Mouse (Mus musculus): ENCODE measurements around the gene Cmss1. TPM values are rescaled to one million over a fixed set of nuclear protein-coding genes. Genes with fewer than 3 reads are reported as not detected.

Gene Cmss1
- polyA plus RNA-seq, 1 experiment, result 26.5 TPM

- H3K27me3 ChIP-seq (ENCODE audit: control insufficient read depth, insufficient read depth, insufficient read length), result no peaks in the 10 kb centered on the region
- TF ChIP-seq REST (IDR thresholded peaks at IDR 0.05; ENCODE audit: insufficient read depth, insufficient read length), result no peak
- TF ChIP-seq POLR2AphosphoS2 (IDR thresholded peaks at IDR 0.05; ENCODE audit: insufficient read length, low read depth), result no peak
- no peak for TF ChIP-seq USF1 (IDR thresholded peaks at IDR 0.05; ENCODE audit: low read depth)
- TF ChIP-seq CEBPB (IDR thresholded peaks at IDR 0.05; ENCODE audit: insufficient read depth, poor library complexity, severe bottlenecking), result no peak
- no peak for TF ChIP-seq MAX (IDR thresholded peaks at IDR 0.05; ENCODE audit: low read depth)
- TF ChIP-seq POLR2A (IDR thresholded peaks at IDR 0.05; ENCODE audit: insufficient read length, low read depth), result no peak
- TF ChIP-seq TCF3 (IDR thresholded peaks at IDR 0.05; ENCODE audit: insufficient read length, low read depth), result no peak
- TF ChIP-seq MYOG (IDR thresholded peaks at IDR 0.05; ENCODE audit: control insufficient read depth in 1 of 3, insufficient read depth in 1 of 3, insufficient read length in 2 of 3, low read depth in 2 of 3), result no peak
- no peak for TF ChIP-seq TCF12 (IDR thresholded peaks at IDR 0.05; ENCODE audit: insufficient read depth, poor library complexity, severe bottlenecking)
- no peak for TF ChIP-seq MYOD1 (IDR thresholded peaks at IDR 0.05; ENCODE audit: control insufficient read depth in 1 of 3, insufficient read length in 2 of 3, low read depth in 2 of 3)
- TF ChIP-seq SRF (IDR thresholded peaks at IDR 0.05; ENCODE audit: control insufficient read depth, insufficient read length, low read depth), result no peak
- no peak for TF ChIP-seq E2F4 (IDR thresholded peaks at IDR 0.05; ENCODE audit: insufficient read depth)
- no peaks in the 10 kb centered on the region for H3K36me3 ChIP-seq (ENCODE audit: control insufficient read depth, insufficient read depth)
- H3ac ChIP-seq (ENCODE audit: control insufficient read depth, insufficient read length), result no peak overlapping the region
- no peaks in the 10 kb centered on the region for H3K79me2 ChIP-seq (ENCODE audit: control insufficient read depth, insufficient read depth)
- H3K4me3 ChIP-seq, result no peak overlapping the region
- no peak overlapping the region for H3K4me2 ChIP-seq (ENCODE audit: low read depth)
These were observed 136.8 kb downstream of the Cmss1 start for GRCm38 (mm10) chr16:57469869-57470268.

GRCm38 (mm10) chr16:57469301-57469700, 137.4 kb downstream of the Cmss1 start:
- H3ac ChIP-seq (ENCODE audit: control insufficient read depth, insufficient read length), result no peak overlapping the region
- H3K4me2 ChIP-seq (ENCODE audit: low read depth), result no peak overlapping the region
- H3K79me2 ChIP-seq (ENCODE audit: control insufficient read depth, insufficient read depth), result no peaks in the 10 kb centered on the region
- H3K27me3 ChIP-seq (ENCODE audit: control insufficient read depth, insufficient read depth, insufficient read length), result no peaks in the 10 kb centered on the region
- TF ChIP-seq CEBPB (IDR thresholded peaks at IDR 0.05; ENCODE audit: insufficient read depth, poor library complexity, severe bottlenecking) (no peak), MYOG (IDR thresholded peaks at IDR 0.05; ENCODE audit: control insufficient read depth in 1 of 3, insufficient read depth in 1 of 3, insufficient read length in 2 of 3, low read depth in 2 of 3) (no peak)
- H3K36me3 ChIP-seq (ENCODE audit: control insufficient read depth, insufficient read depth), result no peaks in the 10 kb centered on the region
- no peak overlapping the region for H3K4me3 ChIP-seq

- TF ChIP-seq SRF (IDR thresholded peaks at IDR 0.05; ENCODE audit: control insufficient read depth, insufficient read length, low read depth) (no peak), CEBPB (IDR thresholded peaks at IDR 0.05; ENCODE audit: insufficient read depth, poor library complexity, severe bottlenecking) (no peak), MYOG (IDR thresholded peaks at IDR 0.05; ENCODE audit: control insufficient read depth in 1 of 3, insufficient read depth in 1 of 3, insufficient read length in 2 of 3, low read depth in 2 of 3) (no peak), MAX (IDR thresholded peaks at IDR 0.05; ENCODE audit: low read depth) (no peak), E2F4 (IDR thresholded peaks at IDR 0.05; ENCODE audit: insufficient read depth) (no peak), REST (IDR thresholded peaks at IDR 0.05; ENCODE audit: insufficient read depth, insufficient read length) (no peak), USF1 (IDR thresholded peaks at IDR 0.05; ENCODE audit: low read depth) (no peak), MYOD1 (IDR thresholded peaks at IDR 0.05; ENCODE audit: control insufficient read depth in 1 of 3, insufficient read length in 2 of 3, low read depth in 2 of 3) (no peak), TCF3 (IDR thresholded peaks at IDR 0.05; ENCODE audit: insufficient read length, low read depth) (no peak), TCF12 (IDR thresholded peaks at IDR 0.05; ENCODE audit: insufficient read depth, poor library complexity, severe bottlenecking) (no peak), POLR2A (IDR thresholded peaks at IDR 0.05; ENCODE audit: insufficient read length, low read depth) (no peak), POLR2AphosphoS2 (IDR thresholded peaks at IDR 0.05; ENCODE audit: insufficient read length, low read depth) (no peak)
- H3K27me3 ChIP-seq (ENCODE audit: control insufficient read depth, insufficient read depth, insufficient read length), result no peaks in the 10 kb centered on the region
- H3ac ChIP-seq (ENCODE audit: control insufficient read depth, insufficient read length), result no peak overlapping the region
- H3K79me2 ChIP-seq (ENCODE audit: control insufficient read depth, insufficient read depth), result no peaks in the 10 kb centered on the region
- no peaks in the 10 kb centered on the region for H3K36me3 ChIP-seq (ENCODE audit: control insufficient read depth, insufficient read depth)
- no peak overlapping the region for H3K4me3 ChIP-seq
- no peak overlapping the region for H3K4me2 ChIP-seq (ENCODE audit: low read depth)
These were observed 141.2 kb downstream of the Cmss1 start for GRCm38 (mm10) chr16:57465386-57465913.

GRCm38 (mm10) chr16:57456003-57456402, 150.7 kb downstream of the Cmss1 start:
- no peak overlapping the region for H3ac ChIP-seq (ENCODE audit: control insufficient read depth, insufficient read length)
- H3K4me2 ChIP-seq (ENCODE audit: low read depth), result no peak overlapping the region
- H3K27me3 ChIP-seq (ENCODE audit: control insufficient read depth, insufficient read depth, insufficient read length), result no peaks in the 10 kb centered on the region
- TF ChIP-seq MYOG (IDR thresholded peaks at IDR 0.05; ENCODE audit: control insufficient read depth in 1 of 3, insufficient read depth in 1 of 3, insufficient read length in 2 of 3, low read depth in 2 of 3) (no peak), SRF (IDR thresholded peaks at IDR 0.05; ENCODE audit: control insufficient read depth, insufficient read length, low read depth) (no peak), MAX (IDR thresholded peaks at IDR 0.05; ENCODE audit: low read depth) (no peak), CEBPB (IDR thresholded peaks at IDR 0.05; ENCODE audit: insufficient read depth, poor library complexity, severe bottlenecking) (no peak), TCF3 (IDR thresholded peaks at IDR 0.05; ENCODE audit: insufficient read length, low read depth) (no peak), MYOD1 (IDR thresholded peaks at IDR 0.05; ENCODE audit: control insufficient read depth in 1 of 3, insufficient read length in 2 of 3, low read depth in 2 of 3) (no peak), POLR2A (IDR thresholded peaks at IDR 0.05; ENCODE audit: insufficient read length, low read depth) (no peak), USF1 (IDR thresholded peaks at IDR 0.05; ENCODE audit: low read depth) (no peak), POLR2AphosphoS2 (IDR thresholded peaks at IDR 0.05; ENCODE audit: insufficient read length, low read depth) (no peak), TCF12 (IDR thresholded peaks at IDR 0.05; ENCODE audit: insufficient read depth, poor library complexity, severe bottlenecking) (no peak), E2F4 (IDR thresholded peaks at IDR 0.05; ENCODE audit: insufficient read depth) (no peak)
- no peaks in the 10 kb centered on the region for H3K36me3 ChIP-seq (ENCODE audit: control insufficient read depth, insufficient read depth)
- H3K79me2 ChIP-seq (ENCODE audit: control insufficient read depth, insufficient read depth), result no peaks in the 10 kb centered on the region
- no peak overlapping the region for H3K4me3 ChIP-seq

GRCm38 (mm10) chr16:57455573-57455972, 151.1 kb downstream of the Cmss1 start:
- no peaks in the 10 kb centered on the region for H3K79me2 ChIP-seq (ENCODE audit: control insufficient read depth, insufficient read depth)
- H3K27me3 ChIP-seq (ENCODE audit: control insufficient read depth, insufficient read depth, insufficient read length), result no peaks in the 10 kb centered on the region
- H3ac ChIP-seq (ENCODE audit: control insufficient read depth, insufficient read length), result no peak overlapping the region
- H3K36me3 ChIP-seq (ENCODE audit: control insufficient read depth, insufficient read depth), result no peaks in the 10 kb centered on the region
- TF ChIP-seq E2F4 (IDR thresholded peaks at IDR 0.05; ENCODE audit: insufficient read depth) (no peak), MYOD1 (IDR thresholded peaks at IDR 0.05; ENCODE audit: control insufficient read depth in 1 of 3, insufficient read length in 2 of 3, low read depth in 2 of 3) (peak in 1 of 3 experiments; percentile 15)
- H3K4me3 ChIP-seq, result no peak overlapping the region
- no peak overlapping the region for H3K4me2 ChIP-seq (ENCODE audit: low read depth)

Data from myocyte (in vitro differentiated cells).